Comparison of ENCODE assay signal across 24 mouse cellular contexts in the genomic region with DNA sequence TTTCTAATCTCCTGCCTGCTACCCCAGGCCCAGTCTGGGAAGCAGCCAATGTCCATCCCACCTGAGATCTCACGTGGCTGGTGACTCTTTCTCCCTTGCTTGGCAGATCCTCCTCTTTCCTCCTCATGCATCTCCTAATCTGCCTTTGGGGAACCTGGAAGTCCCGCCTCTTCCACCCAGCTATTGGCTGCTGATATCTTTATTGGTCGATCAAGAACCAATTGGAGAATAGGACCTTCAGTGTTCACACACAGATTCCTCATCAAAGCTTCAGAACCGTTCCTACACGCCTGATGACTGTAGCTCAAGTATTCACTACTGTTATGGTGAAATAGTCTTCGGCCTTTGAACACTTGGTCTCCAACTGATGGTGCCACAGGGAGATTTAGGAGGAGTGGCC. TPM values are rescaled to one million over a fixed set of nuclear protein-coding genes. Genes with fewer than 3 reads are reported as not detected.
DNase-seq lines count a peak whose midpoint lies in the region; ATAC-seq and TF ChIP-seq lines count a peak whose summit lies in the region.
"Had no signal": no experiment of that assay in that cellular context is flagged by ENCODE, and none has a peak within 500 bp of the region (broad histone marks: within the 10 kb centered on the region; RNA-seq: fewer than 3 reads in every experiment).

No protein-coding gene starts in this region.

- no peak overlapping the region for H3K4me2 ChIP-seq in liver, embryonic 12.5 days
- H3K4me2 ChIP-seq in liver, postnatal 0 days (ENCODE audit: low read depth, low read length) = no peak overlapping the region
- no peak overlapping the region for H3K4me2 ChIP-seq in forebrain, embryonic 14.5 days (ENCODE audit: low read length)
- H3K4me2 ChIP-seq: forebrain, embryonic 12.5 days; heart, embryonic 12.5 days; kidney, embryonic 15.5 days; limb, embryonic 15.5 days; midbrain, embryonic 15.5 days; neural tube, embryonic 12.5 days had no signal

- H3K27ac ChIP-seq in liver, embryonic 12.5 days = no peak overlapping the region
- no peak overlapping the region for H3K27ac ChIP-seq in liver, postnatal 0 days (ENCODE audit: low read depth)
- H3K27ac ChIP-seq in forebrain, embryonic 14.5 days (ENCODE audit: low read depth, low read length) = no peak overlapping the region
- H3K27ac ChIP-seq: forebrain, embryonic 12.5 days; kidney, embryonic 15.5 days; limb, embryonic 15.5 days; midbrain, embryonic 15.5 days; neural tube, embryonic 12.5 days; stomach, postnatal 0 days had no signal

- no peaks in the 10 kb centered on the region; the same call in 1 of the 2 replicates for H3K27me3 ChIP-seq in liver, embryonic 12.5 days (replicated peaks)
- no peaks in the 10 kb centered on the region for H3K27me3 ChIP-seq in liver, postnatal 0 days (ENCODE audit: insufficient read depth, low read length)
- no peaks in the 10 kb centered on the region for H3K27me3 ChIP-seq in forebrain, embryonic 14.5 days (replicated peaks; ENCODE audit: control insufficient read depth, insufficient read depth, low read length)
- H3K27me3 ChIP-seq: forebrain, embryonic 12.5 days; heart, embryonic 12.5 days; kidney, embryonic 15.5 days; limb, embryonic 15.5 days; midbrain, embryonic 15.5 days; neural tube, embryonic 12.5 days had no signal

- no peak for TF ChIP-seq EP300 in liver, postnatal 0 days (IDR thresholded peaks at IDR 0.05; ENCODE audit: low read depth)

- no peak overlapping the region for H3K4me3 ChIP-seq in liver, embryonic 12.5 days
- no peak overlapping the region for H3K4me3 ChIP-seq in liver, postnatal 0 days (ENCODE audit: low read depth, low read length)
- H3K4me3 ChIP-seq in forebrain, embryonic 14.5 days (ENCODE audit: low read depth, low read length) = no peak overlapping the region
- H3K4me3 ChIP-seq: forebrain, embryonic 12.5 days; heart, embryonic 12.5 days; kidney, embryonic 15.5 days; limb, embryonic 15.5 days; midbrain, embryonic 15.5 days; neural tube, embryonic 12.5 days had no signal

- H3K9me3 ChIP-seq in liver, embryonic 12.5 days (replicated peaks) = no peaks in the 10 kb centered on the region
- no peaks in the 10 kb centered on the region for H3K9me3 ChIP-seq in liver, postnatal 0 days (ENCODE audit: low read length)
- H3K9me3 ChIP-seq in forebrain, embryonic 14.5 days (replicated peaks; ENCODE audit: control insufficient read depth, low read length) = no peaks in the 10 kb centered on the region
- H3K9me3 ChIP-seq: forebrain, embryonic 12.5 days; G1E; heart, embryonic 12.5 days; kidney, embryonic 15.5 days; limb, embryonic 15.5 days; midbrain, embryonic 15.5 days; neural tube, embryonic 12.5 days had no signal

- H3K36me3 ChIP-seq in liver, embryonic 12.5 days = no peaks in the 10 kb centered on the region
- H3K36me3 ChIP-seq in liver, postnatal 0 days (replicated peaks; ENCODE audit: insufficient read depth, low read length) = no peaks in the 10 kb centered on the region
- no peaks in the 10 kb centered on the region for H3K36me3 ChIP-seq in forebrain, embryonic 14.5 days (ENCODE audit: control insufficient read depth, insufficient read depth, low read length)
- H3K36me3 ChIP-seq: forebrain, embryonic 12.5 days; G1E; heart, embryonic 12.5 days; kidney, embryonic 15.5 days; limb, embryonic 15.5 days; midbrain, embryonic 15.5 days; neural tube, embryonic 12.5 days had no signal

- no peaks in the 10 kb centered on the region; the same call in 1 of the 2 replicates for H3K4me1 ChIP-seq in liver, embryonic 12.5 days
- no peaks in the 10 kb centered on the region for H3K4me1 ChIP-seq in liver, postnatal 0 days (ENCODE audit: insufficient read depth)
- H3K4me1 ChIP-seq in forebrain, embryonic 14.5 days (ENCODE audit: control insufficient read depth, insufficient read depth, low read length) = no peaks in the 10 kb centered on the region
- H3K4me1 ChIP-seq: forebrain, embryonic 12.5 days; heart, embryonic 12.5 days; kidney, embryonic 15.5 days; limb, embryonic 15.5 days; midbrain, embryonic 15.5 days; neural tube, embryonic 12.5 days had no signal

- no peak overlapping the region for H3K9ac ChIP-seq in liver, embryonic 12.5 days
- H3K9ac ChIP-seq in liver, postnatal 0 days (replicated peaks) = no peak overlapping the region
- no peak overlapping the region for H3K9ac ChIP-seq in forebrain, embryonic 14.5 days (ENCODE audit: low read length)
- H3K9ac ChIP-seq: forebrain, embryonic 12.5 days; heart, embryonic 12.5 days; kidney, embryonic 15.5 days; limb, embryonic 15.5 days; midbrain, embryonic 15.5 days; neural tube, embryonic 12.5 days had no signal

- 55% methylated on average over 6 of the region's 6 CpGs for WGBS in liver, embryonic 12.5 days (ENCODE audit: insufficient replicate concordance)
- 68% methylated on average over 6 of the region's 6 CpGs for WGBS in liver, postnatal 0 days (ENCODE audit: insufficient replicate concordance)
- 67% methylated on average over 6 of the region's 6 CpGs for WGBS in forebrain, embryonic 14.5 days

- TF ChIP-seq CTCF in liver, postnatal 0 days (IDR thresholded peaks at IDR 0.05; ENCODE audit: low read depth) = no peak

- no peak for DNase-seq in liver, postnatal 0 days
- peak; percentile 53 for DNase-seq in ES-CJ7 (ENCODE audit: low read depth, low spot score)
- DNase-seq in embryo, embryonic 9.5 days (ENCODE audit: extremely low spot score) = no peak
- DNase-seq in frontal cortex, postnatal 36 days (ENCODE audit: low spot score in 2 of 2) = no peak
- no peak for DNase-seq in forebrain, embryonic 14.5 days (ENCODE audit: low spot score)
- DNase-seq: adrenal gland, postnatal 10 days; cerebellum, adult 2 months; heart, adult 11 months; heart, postnatal 10 days; kidney, adult 11 months; kidney, postnatal 4 days; lung, adult 2 months; lung, postnatal 14 days; right cerebral cortex, postnatal 14 days had no signal

- ATAC-seq in liver, embryonic 12.5 days = peak; percentile 30; the same call in 1 of the 2 replicates
- ATAC-seq in liver, postnatal 0 days = no peak
- ATAC-seq in erythroid progenitor cell, adult 5-6 weeks (replicated peaks; ENCODE audit: low FRiP score, poor library complexity, severe bottlenecking) = peak; percentile 61; the same call in 1 of the 2 replicates
- ATAC-seq in forebrain, embryonic 14.5 days = no peak
- ATAC-seq: midbrain, embryonic 15.5 days had no signal

RNA-seq across cellular contexts. Expression of a gene that starts 43.7 kb away (rescaled TPM):
- 2.6 and 3.2 TPM in 2 replicates for polyA plus RNA-seq in liver, embryonic 12.5 days (2016; fragmentation: Nextera tagmentation; extraction: Ambion mirVana)
- polyA plus RNA-seq in liver, postnatal 0 days (2015; fragmentation: Nextera tagmentation; extraction: Ambion mirVana) = 2.1 and 2.8 TPM in 2 replicates
- total RNA-seq in erythroid progenitor cell, adult 5-6 weeks (2015; ENCODE audit: low replicate concordance) = 39.6 and 42.8 TPM in 2 replicates
- total RNA-seq in erythroid progenitor cell, adult 5-6 weeks (2017; ENCODE audit: low replicate concordance) = 38.5 and 42.5 TPM in 2 replicates
- polyA plus RNA-seq in forebrain, embryonic 14.5 days (2014; fragmentation: Nextera tagmentation; extraction: Ambion mirVana) = 3.1 and 4.1 TPM in 2 replicates

RNA-seq across cellular contexts. Expression of a gene that starts 44.8 kb away (rescaled TPM):
- 159 and 164 TPM in 2 replicates for polyA plus RNA-seq in liver, embryonic 12.5 days (2016; fragmentation: Nextera tagmentation; extraction: Ambion mirVana)
- polyA plus RNA-seq in liver, postnatal 0 days (2015; fragmentation: Nextera tagmentation; extraction: Ambion mirVana) = 119 and 126 TPM in 2 replicates
- total RNA-seq in erythroid progenitor cell, adult 5-6 weeks (2015; ENCODE audit: low replicate concordance) = 361 and 388 TPM in 2 replicates
- total RNA-seq in erythroid progenitor cell, adult 5-6 weeks (2017; ENCODE audit: low replicate concordance) = 349 and 424 TPM in 2 replicates
- polyA plus RNA-seq in forebrain, embryonic 14.5 days (2014; fragmentation: Nextera tagmentation; extraction: Ambion mirVana) = 127 and 143 TPM in 2 replicates

Comparison
In these comparisons a context has a peak if more than half of its experiments do, and no peak if none do; other contexts are left out.
1. ATAC-seq: peak in liver, embryonic 12.5 days (single experiment) and erythroid progenitor cell, adult 5-6 weeks (single experiment); none in liver, postnatal 0 days (single experiment) and forebrain, embryonic 14.5 days (single experiment).